ENCODE assay signal across 8 mouse cellular contexts in genomic region chr4:129455265-129455664, GRCm38 (mm10). TPM values are rescaled to one million over a fixed set of nuclear protein-coding genes. Genes with fewer than 3 reads are reported as not detected.
DNase-seq lines count a peak whose midpoint lies in the region; ATAC-seq lines count a peak whose summit lies in the region.

No protein-coding gene starts in this region.

- no peak overlapping the region for H3K27ac ChIP-seq in hindbrain, embryonic 11.5 days (ENCODE audit: low read depth, low read length)
- no peak overlapping the region for H3K27ac ChIP-seq in lung, embryonic 15.5 days

- H3K4me1 ChIP-seq in hindbrain, embryonic 11.5 days (replicated peaks; ENCODE audit: control insufficient read depth, insufficient read depth, low read length), result no peaks in the 10 kb centered on the region
- H3K4me1 ChIP-seq in lung, embryonic 15.5 days, result no peaks in the 10 kb centered on the region

- no peaks in the 10 kb centered on the region for H3K36me3 ChIP-seq in hindbrain, embryonic 11.5 days (ENCODE audit: control insufficient read depth, insufficient read depth, low read length)
- H3K36me3 ChIP-seq in lung, embryonic 15.5 days, result no peaks in the 10 kb centered on the region

- H3K27me3 ChIP-seq in hindbrain, embryonic 11.5 days (ENCODE audit: control insufficient read depth, insufficient read depth, low read length), result no peaks in the 10 kb centered on the region
- no peaks in the 10 kb centered on the region for H3K27me3 ChIP-seq in lung, embryonic 15.5 days

- peak; percentile 64 for ATAC-seq in frontal cortex, adult (ENCODE audit: low TSS enrichment)
- peak; percentile 63; the same call in 1 of the 2 replicates for ATAC-seq in hindbrain, embryonic 11.5 days (ENCODE audit: low FRiP score)
- peak; percentile 77 for ATAC-seq in lung, embryonic 15.5 days (ENCODE audit: borderline replicate concordance, extremely low read depth, low FRiP score, low TSS enrichment)

- H3K4me2 ChIP-seq in hindbrain, embryonic 11.5 days (replicated peaks; ENCODE audit: low read depth, low read length), result no peak overlapping the region
- no peak overlapping the region for H3K4me2 ChIP-seq in lung, embryonic 15.5 days

- H3K9me3 ChIP-seq in hindbrain, embryonic 11.5 days (ENCODE audit: control insufficient read depth, low read length), result no peaks in the 10 kb centered on the region
- H3K9me3 ChIP-seq in lung, embryonic 15.5 days, result no peaks in the 10 kb centered on the region

- peak; percentile 81 for DNase-seq in Muller cell, postnatal 12 days (ENCODE audit: inconsistent ontology term)
- DNase-seq in cerebellum, adult 18-20 months, result peak; percentile 69 to 77
- peak; percentile 89 for DNase-seq in hindbrain, embryonic 11.5 days (ENCODE audit: low spot score)
- DNase-seq in layer of hippocampus, adult 9-10 months (ENCODE audit: low spot score), result peak; percentile 75
- DNase-seq in ovary, adult 18-20 months (ENCODE audit: low spot score), result peak; percentile 46
- peak; percentile 44 for DNase-seq in thymus, postnatal 4 days

- no peak overlapping the region for H3K4me3 ChIP-seq in hindbrain, embryonic 11.5 days (ENCODE audit: low read depth, low read length)
- H3K4me3 ChIP-seq in lung, embryonic 15.5 days, result no peak overlapping the region

- H3K9ac ChIP-seq in hindbrain, embryonic 11.5 days (ENCODE audit: low read depth, low read length), result no peak overlapping the region
- H3K9ac ChIP-seq in lung, embryonic 15.5 days, result no peak overlapping the region

- WGBS in hindbrain, embryonic 11.5 days, result 4% methylated on average over 5 of the region's 5 CpGs
- WGBS in lung, embryonic 15.5 days, result 3% methylated on average over 5 of the region's 5 CpGs

RNA-seq across cellular contexts. Expression of gene Bsdc1, which starts 6.1 kb away (rescaled TPM):
- polyA plus RNA-seq in hindbrain, embryonic 11.5 days (2014; fragmentation: Nextera tagmentation; extraction: Ambion mirVana), result 25.6 and 26.3 TPM in 2 replicates
- polyA plus RNA-seq in lung, embryonic 15.5 days (2015; fragmentation: Nextera tagmentation; extraction: Ambion mirVana), result 23.1 and 24.2 TPM in 2 replicates

RNA-seq across cellular contexts. Expression of gene Zbtb8b, which starts 14.6 kb away (rescaled TPM):
- polyA plus RNA-seq in hindbrain, embryonic 11.5 days (2014; fragmentation: Nextera tagmentation; extraction: Ambion mirVana), result 2.5 and 2.8 TPM in 2 replicates
- 2.2 and 3.1 TPM in 2 replicates for polyA plus RNA-seq in lung, embryonic 15.5 days (2015; fragmentation: Nextera tagmentation; extraction: Ambion mirVana)

RNA-seq across cellular contexts. Expression of gene Tssk3, which starts 35.6 kb away (rescaled TPM):
- not detected in 2 replicates for polyA plus RNA-seq in hindbrain, embryonic 11.5 days (2014; fragmentation: Nextera tagmentation; extraction: Ambion mirVana)
- not detected in 2 replicates for polyA plus RNA-seq in lung, embryonic 15.5 days (2015; fragmentation: Nextera tagmentation; extraction: Ambion mirVana)

RNA-seq across cellular contexts. Expression of gene Fam229a, which starts 35.7 kb away (rescaled TPM):
- not detected in 2 replicates for polyA plus RNA-seq in hindbrain, embryonic 11.5 days (2014; fragmentation: Nextera tagmentation; extraction: Ambion mirVana)
- not detected in 2 replicates for polyA plus RNA-seq in lung, embryonic 15.5 days (2015; fragmentation: Nextera tagmentation; extraction: Ambion mirVana)

RNA-seq across cellular contexts. Expression of gene Marcksl1, which starts 58.1 kb away (rescaled TPM):
- polyA plus RNA-seq in hindbrain, embryonic 11.5 days (2014; fragmentation: Nextera tagmentation; extraction: Ambion mirVana), result 1,707 and 1,864 TPM in 2 replicates
- 748 and 767 TPM in 2 replicates for polyA plus RNA-seq in lung, embryonic 15.5 days (2015; fragmentation: Nextera tagmentation; extraction: Ambion mirVana)
